Mouse (Mus musculus): Measurements from ENCODE around the gene Nrg4. TPM values are rescaled to one million over a fixed set of nuclear protein-coding genes. Genes with fewer than 3 reads are reported as not detected.

Gene Nrg4
- polyA plus RNA-seq, 1 experiment from 2014 or later: 0.60 TPM

DNA sequence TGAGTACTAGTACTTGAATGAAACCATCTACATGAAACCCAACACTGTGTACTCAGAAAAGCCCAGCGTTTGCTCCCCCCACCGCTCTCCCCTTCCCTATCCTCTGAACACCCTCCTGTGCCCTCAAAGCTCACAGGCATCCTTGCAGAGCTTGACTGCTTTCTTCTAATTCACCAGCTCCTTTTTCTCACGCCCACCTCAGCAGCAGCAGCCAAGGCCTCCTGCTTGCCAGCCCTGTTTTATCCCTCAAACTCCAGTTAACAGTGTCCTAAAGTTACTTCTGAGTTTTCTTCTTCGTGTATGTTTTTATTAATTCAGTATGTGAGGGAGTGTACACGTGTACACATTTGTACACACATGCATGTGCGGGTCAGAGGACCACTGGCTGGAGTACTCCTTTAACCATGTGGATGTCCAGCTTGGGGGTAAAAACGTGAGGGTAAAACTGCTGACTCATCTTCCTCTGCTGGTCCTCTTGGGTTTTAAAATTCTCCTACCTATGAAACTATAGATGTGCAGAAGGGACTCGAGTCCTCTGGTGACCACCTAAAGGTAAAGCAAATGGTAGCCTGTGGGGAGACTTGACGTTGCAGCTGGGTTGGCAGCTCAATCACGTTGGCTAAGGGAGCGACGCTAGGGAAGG lies 12.9 kb downstream of the Nrg4 start:
- WGBS (ENCODE audit: insufficient replicate concordance): 53% methylated on average over 12 of the region's 12 CpGs
- Histone ChIP-seq H3K9me3 (replicated peaks) (no peaks in the 10 kb centered on the region), H3K4me2 (no peak overlapping the region), H3K9ac (no peak overlapping the region), H3K27ac (no peak overlapping the region), H3K4me3 (replicated peaks) (no peak overlapping the region), H3K4me1 (replicated peaks) (no peaks in the 10 kb centered on the region), H3K36me3 (no peaks in the 10 kb centered on the region), H3K27me3 (no peaks in the 10 kb centered on the region)
- no peak for ATAC-seq (ENCODE audit: low read depth)
- DNase-seq: no peak

DNA sequence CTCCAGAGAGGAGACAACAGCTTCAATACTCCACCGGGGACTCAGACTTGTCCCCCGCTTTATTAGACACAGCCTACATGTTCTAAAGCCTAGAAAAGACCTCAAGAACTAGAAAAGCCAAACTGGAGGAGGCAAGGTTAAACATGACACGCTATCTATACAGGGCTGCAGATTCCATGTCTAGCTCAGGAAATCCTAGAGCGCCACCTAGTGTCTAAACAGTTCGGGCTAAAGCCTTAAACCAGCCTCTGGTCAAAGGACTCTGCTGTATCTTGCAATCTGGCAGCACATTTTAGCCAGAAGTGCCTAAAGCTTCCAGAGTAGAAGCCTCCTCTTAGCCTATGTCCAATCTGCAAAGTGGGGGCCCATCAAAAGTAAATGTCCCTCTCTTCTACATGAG lies 15.1 kb downstream of the Nrg4 start:
- ATAC-seq (ENCODE audit: low read depth) (0 out of 2 replicates have a peak, but pooled peaks have one; percentile 48), DNase-seq (peak; percentile 34)
- Histone ChIP-seq H3K4me1 (replicated peaks) (no peaks in the 10 kb centered on the region), H3K4me2 (no peak overlapping the region), H3K4me3 (replicated peaks) (no peak overlapping the region), H3K27ac (no peak overlapping the region), H3K36me3 (no peaks in the 10 kb centered on the region), H3K27me3 (no peaks in the 10 kb centered on the region), H3K9me3 (replicated peaks) (no peaks in the 10 kb centered on the region), H3K9ac (no peak overlapping the region)
- 5% methylated on average over 5 of the region's 5 CpGs for WGBS (ENCODE audit: insufficient replicate concordance)

GRCm38 (mm10) chr9:55308455-55308854 lies 18.2 kb downstream of the Nrg4 start:
- DNase-seq (no peak), ATAC-seq (ENCODE audit: low read depth) (no peak)
- Histone ChIP-seq H3K9me3 (replicated peaks) (no peaks in the 10 kb centered on the region), H3K4me1 (replicated peaks) (no peaks in the 10 kb centered on the region), H3K27ac (no peak overlapping the region), H3K4me3 (replicated peaks) (no peak overlapping the region), H3K27me3 (no peaks in the 10 kb centered on the region), H3K4me2 (no peak overlapping the region), H3K36me3 (no peaks in the 10 kb centered on the region), H3K9ac (no peak overlapping the region)
- 43% methylated on average over 5 of the region's 5 CpGs for WGBS (ENCODE audit: insufficient replicate concordance)

DNA sequence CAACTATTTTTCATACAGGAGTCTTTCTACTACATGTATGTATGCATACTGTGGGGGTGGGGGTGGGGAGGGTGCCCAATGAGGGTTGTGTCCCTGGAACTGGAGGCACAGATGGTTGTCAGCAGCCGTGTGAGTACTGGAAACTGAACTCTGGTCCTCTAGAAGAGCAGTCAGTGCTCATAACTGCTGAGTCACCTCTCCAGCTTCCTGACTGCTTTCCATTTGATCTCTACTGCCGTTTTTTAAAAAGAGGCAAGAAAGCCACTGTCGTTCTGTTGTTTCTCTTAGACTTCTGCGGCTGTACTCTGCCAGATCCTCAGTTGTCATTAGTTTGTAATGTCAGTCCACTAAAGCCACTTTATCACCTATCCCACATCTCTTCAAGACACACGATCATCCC lies 19.1 kb downstream of the Nrg4 start:
- H3K27me3 ChIP-seq: no peaks in the 10 kb centered on the region
- no peaks in the 10 kb centered on the region for H3K36me3 ChIP-seq
- 30% methylated on average over 5 of the region's 5 CpGs for WGBS (ENCODE audit: insufficient replicate concordance)
- H3K4me2 ChIP-seq: no peak overlapping the region
- ATAC-seq (ENCODE audit: low read depth) (no peak), DNase-seq (no peak)
- H3K27ac ChIP-seq: no peak overlapping the region
- no peaks in the 10 kb centered on the region for H3K9me3 ChIP-seq (replicated peaks)
- no peak overlapping the region for H3K9ac ChIP-seq
- no peaks in the 10 kb centered on the region for H3K4me1 ChIP-seq (replicated peaks)
- H3K4me3 ChIP-seq (replicated peaks): no peak overlapping the region

DNA sequence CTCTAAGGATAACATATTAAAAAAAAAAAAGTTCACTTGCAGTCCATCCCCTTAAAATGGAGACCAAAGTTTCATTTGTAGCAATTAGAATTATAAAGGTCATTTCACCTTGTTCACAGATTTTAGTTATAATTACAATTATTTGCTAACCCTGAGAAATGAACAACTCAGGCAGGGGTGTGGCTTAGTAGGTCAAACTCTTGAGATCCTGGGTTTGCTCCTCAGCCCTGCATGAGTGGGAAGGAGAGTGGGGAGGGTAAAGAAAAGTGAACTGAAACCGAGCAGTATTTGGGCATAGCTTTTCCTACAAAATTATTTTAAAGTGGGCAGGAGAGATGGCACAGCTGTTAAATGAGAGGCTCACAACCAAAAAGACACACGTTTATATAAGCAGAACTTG lies 19.6 kb downstream of the Nrg4 start:
- no peak for DNase-seq
- Histone ChIP-seq H3K9me3 (replicated peaks) (no peaks in the 10 kb centered on the region), H3K9ac (no peak overlapping the region), H3K36me3 (no peaks in the 10 kb centered on the region), H3K4me2 (no peak overlapping the region), H3K4me3 (replicated peaks) (no peak overlapping the region), H3K27ac (no peak overlapping the region), H3K27me3 (no peaks in the 10 kb centered on the region), H3K4me1 (replicated peaks) (no peaks in the 10 kb centered on the region)
- 50% methylated on average over 2 of the region's 2 CpGs for WGBS (ENCODE audit: insufficient replicate concordance)
- ATAC-seq (ENCODE audit: low read depth): no peak

GRCm38 (mm10) chr9:55296221-55296620 lies 30.4 kb downstream of the Nrg4 start:
- 23% methylated on average over 2 of the region's 2 CpGs for WGBS (ENCODE audit: insufficient replicate concordance)
- no peaks in the 10 kb centered on the region for H3K9me3 ChIP-seq (replicated peaks)
- H3K9ac ChIP-seq: no peak overlapping the region
- H3K4me1 ChIP-seq (replicated peaks): no peaks in the 10 kb centered on the region
- H3K4me3 ChIP-seq (replicated peaks): no peak overlapping the region
- ATAC-seq (ENCODE audit: low read depth): no peak
- no peak overlapping the region for H3K27ac ChIP-seq
- no peaks in the 10 kb centered on the region for H3K36me3 ChIP-seq
- H3K4me2 ChIP-seq: no peak overlapping the region
- DNase-seq: no peak
- H3K27me3 ChIP-seq: 0 out of 2 replicates have a peak, but pooled peaks cover 3% of the 10 kb centered on the region

- 77% methylated on average over 4 of the region's 4 CpGs for WGBS (ENCODE audit: insufficient replicate concordance)
- no peak for ATAC-seq (ENCODE audit: low read depth)
These were observed 34.7 kb downstream of the Nrg4 start for GRCm38 (mm10) chr9:55291966-55292365.

GRCm38 (mm10) chr9:55289475-55290198 lies 37.0 kb downstream of the Nrg4 start:
- Histone ChIP-seq H3K27ac (no peak overlapping the region), H3K27me3 (0 out of 2 replicates have a peak, but pooled peaks cover 8% of the 10 kb centered on the region), H3K4me1 (replicated peaks) (no peaks in the 10 kb centered on the region), H3K9me3 (replicated peaks) (no peaks in the 10 kb centered on the region), H3K4me2 (no peak overlapping the region), H3K4me3 (replicated peaks) (no peak overlapping the region), H3K36me3 (no peaks in the 10 kb centered on the region), H3K9ac (no peak overlapping the region)
- no peak for DNase-seq
- 32% methylated on average over 3 of the region's 3 CpGs for WGBS (ENCODE audit: insufficient replicate concordance)
- no peak for ATAC-seq (ENCODE audit: low read depth)

More at GRCm38 (mm10) chr9:55291966-55292365, 34.7 kb downstream of the Nrg4 start:
- no peak overlapping the region for H3K4me2 ChIP-seq
- no peaks in the 10 kb centered on the region for H3K36me3 ChIP-seq
- no peak for DNase-seq
- H3K9ac ChIP-seq: no peak overlapping the region
- H3K4me1 ChIP-seq (replicated peaks): no peaks in the 10 kb centered on the region
- H3K4me3 ChIP-seq (replicated peaks): no peak overlapping the region
- H3K9me3 ChIP-seq (replicated peaks): no peaks in the 10 kb centered on the region
- 0 out of 2 replicates have a peak, but pooled peaks cover 5% of the 10 kb centered on the region for H3K27me3 ChIP-seq
- H3K27ac ChIP-seq: no peak overlapping the region

DNA sequence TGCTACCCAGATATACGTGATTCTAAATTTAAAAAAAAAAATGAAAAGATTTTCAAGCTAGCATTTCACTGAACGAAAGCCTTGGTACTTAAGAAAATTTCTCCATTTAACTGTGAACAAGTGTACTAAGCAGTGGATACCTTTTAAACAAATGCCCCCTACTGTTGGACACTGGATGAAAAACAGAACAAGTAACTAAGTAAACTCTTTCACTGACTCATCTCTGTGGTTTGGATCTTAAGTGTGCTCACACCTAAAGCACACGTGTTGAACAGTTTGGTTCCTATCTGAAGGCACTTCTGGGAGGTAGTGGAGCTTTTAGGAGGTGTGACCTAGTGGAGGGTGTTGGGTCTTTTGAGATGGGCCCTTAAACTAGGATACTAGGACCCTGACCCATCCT lies 41.4 kb downstream of the Nrg4 start:
- Histone ChIP-seq H3K9ac (no peak overlapping the region), H3K36me3 (no peaks in the 10 kb centered on the region), H3K4me3 (replicated peaks) (no peak overlapping the region), H3K27ac (no peak overlapping the region), H3K4me2 (no peak overlapping the region), H3K9me3 (replicated peaks) (no peaks in the 10 kb centered on the region), H3K4me1 (replicated peaks) (peaks cover 3% of the 10 kb centered on the region; the same call in 1 of the 2 replicates), H3K27me3 (0 out of 2 replicates have a peak, but pooled peaks cover 9% of the 10 kb centered on the region)
- ATAC-seq (ENCODE audit: low read depth) (no peak), DNase-seq (no peak)
- 45% methylated on average over 3 of the region's 3 CpGs for whole genome bisulfite sequencing (ENCODE audit: insufficient replicate concordance)

DNA sequence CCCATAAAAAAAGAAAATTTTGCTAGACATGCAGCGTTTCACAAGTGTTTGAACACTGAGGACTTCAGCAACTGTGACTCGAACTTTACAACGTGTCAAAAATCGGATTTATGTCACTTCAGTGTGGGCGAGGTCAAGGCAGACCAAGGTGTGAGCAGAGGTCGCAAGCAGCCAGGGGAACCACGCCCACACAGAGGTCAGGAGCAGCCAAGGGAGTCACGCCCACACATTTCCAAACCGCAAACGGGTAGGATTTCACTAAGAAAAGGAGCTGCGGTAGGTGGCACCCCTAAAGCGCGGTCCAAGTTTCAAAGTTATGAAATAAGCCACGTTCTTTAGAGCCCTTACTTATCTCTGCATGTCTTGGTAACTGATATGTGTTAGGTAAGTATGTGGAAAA lies 43.1 kb downstream of the Nrg4 start:
- Histone ChIP-seq H3K27ac (no peak overlapping the region), H3K4me3 (replicated peaks) (no peak overlapping the region)

GRCm38 (mm10) chr9:55279114-55279825 lies 47.4 kb downstream of the Nrg4 start:
- no peaks in the 10 kb centered on the region for H3K9me3 ChIP-seq (replicated peaks)
- H3K4me1 ChIP-seq (replicated peaks): peaks cover 3% of the 10 kb centered on the region; the same call in 1 of the 2 replicates
- DNase-seq: no peak
- H3K27me3 ChIP-seq: 0 out of 2 replicates have a peak, but pooled peaks cover 4% of the 10 kb centered on the region
- WGBS (ENCODE audit: insufficient replicate concordance): 70% methylated on average over 8 of the region's 8 CpGs
- H3K4me3 ChIP-seq (replicated peaks): no peak overlapping the region
- no peak for ATAC-seq (ENCODE audit: low read depth)
- no peak overlapping the region for H3K27ac ChIP-seq
- H3K4me2 ChIP-seq: no peak overlapping the region
- no peak overlapping the region for H3K9ac ChIP-seq
- H3K36me3 ChIP-seq: no peaks in the 10 kb centered on the region

More for the DNA sequence above, 43.1 kb downstream of the Nrg4 start:
- peak; percentile 6 for DNase-seq
- Histone ChIP-seq H3K9ac (no peak overlapping the region), H3K4me1 (replicated peaks) (peaks cover 3% of the 10 kb centered on the region; the same call in 1 of the 2 replicates), H3K4me2 (peak overlapping the region; percentile 17; the same call in 1 of the 2 replicates), H3K9me3 (replicated peaks) (no peaks in the 10 kb centered on the region), H3K27me3 (0 out of 2 replicates have a peak, but pooled peaks cover 9% of the 10 kb centered on the region), H3K36me3 (no peaks in the 10 kb centered on the region)
- ATAC-seq (ENCODE audit: low read depth): no peak
- WGBS (ENCODE audit: insufficient replicate concordance): 2% methylated on average over 14 of the region's 14 CpGs

All from liver, embryonic 13.5 days (tissue).